Comparison of ENCODE assay signal across 10 mouse cellular contexts in genomic region chr6:52231885-52232567, GRCm38 (mm10). TPM values are rescaled to one million over a fixed set of nuclear protein-coding genes. Genes with fewer than 3 reads are reported as not detected.
DNase-seq lines count a peak whose midpoint lies in the region; ATAC-seq lines count a peak whose summit lies in the region.
"Had no signal": no experiment of that assay in that cellular context is flagged by ENCODE, and none has a peak within 500 bp of the region (broad histone marks: within the 10 kb centered on the region; RNA-seq: fewer than 3 reads in every experiment).

No protein-coding gene starts in this region.

- no peak overlapping the region for H3K4me2 ChIP-seq in forebrain, embryonic 11.5 days (ENCODE audit: low read depth, low read length, severe bottlenecking)
- no peak overlapping the region for H3K4me2 ChIP-seq in forebrain, embryonic 15.5 days (replicated peaks)
- H3K4me2 ChIP-seq in kidney, embryonic 15.5 days = peak overlapping the region; percentile 74
- peak overlapping the region; percentile 97 for H3K4me2 ChIP-seq in neural tube, embryonic 13.5 days
- H3K4me2 ChIP-seq: embryonic facial prominence, embryonic 15.5 days had no signal

- 1% methylated on average over 18 of the region's 18 CpGs for WGBS in forebrain, embryonic 11.5 days
- WGBS in forebrain, embryonic 15.5 days = 1% methylated on average over 18 of the region's 18 CpGs
- WGBS in kidney, embryonic 15.5 days = under 1% methylated on average over 18 of the region's 18 CpGs
- 1% methylated on average over 18 of the region's 18 CpGs for WGBS in neural tube, embryonic 13.5 days

- peaks cover 96% of the 10 kb centered on the region for H3K27me3 ChIP-seq in forebrain, embryonic 11.5 days (ENCODE audit: control insufficient read depth, insufficient read depth, low read length)
- peaks cover 96% of the 10 kb centered on the region for H3K27me3 ChIP-seq in forebrain, embryonic 15.5 days
- H3K27me3 ChIP-seq in kidney, embryonic 15.5 days = peaks cover 7% of the 10 kb centered on the region; the same call in 1 of the 2 replicates
- peaks cover 30% of the 10 kb centered on the region for H3K27me3 ChIP-seq in neural tube, embryonic 13.5 days

- H3K9ac ChIP-seq in forebrain, embryonic 11.5 days (ENCODE audit: low read length) = no peak overlapping the region
- H3K9ac ChIP-seq in forebrain, embryonic 15.5 days (replicated peaks) = no peak overlapping the region
- peak overlapping the region; percentile 96 for H3K9ac ChIP-seq in kidney, embryonic 15.5 days
- H3K9ac ChIP-seq in neural tube, embryonic 13.5 days = peak overlapping the region; percentile 97
- H3K9ac ChIP-seq: embryonic facial prominence, embryonic 15.5 days had no signal

- ATAC-seq in forebrain, embryonic 11.5 days (replicated peaks; ENCODE audit: low FRiP score) = no peak
- ATAC-seq in forebrain, embryonic 15.5 days (replicated peaks) = no peak
- ATAC-seq in kidney, embryonic 15.5 days (replicated peaks; ENCODE audit: low FRiP score) = peak; percentile 37
- ATAC-seq in neural tube, embryonic 13.5 days (ENCODE audit: low read depth) = no peak

- no peak overlapping the region for H3K27ac ChIP-seq in forebrain, embryonic 11.5 days (ENCODE audit: low read depth, low read length)
- no peak overlapping the region for H3K27ac ChIP-seq in forebrain, embryonic 15.5 days (replicated peaks)
- peak overlapping the region; percentile 97 for H3K27ac ChIP-seq in kidney, embryonic 15.5 days
- peak overlapping the region; percentile 96 for H3K27ac ChIP-seq in neural tube, embryonic 13.5 days (replicated peaks)
- H3K27ac ChIP-seq: embryonic facial prominence, embryonic 15.5 days had no signal

- H3K4me1 ChIP-seq in forebrain, embryonic 11.5 days (replicated peaks; ENCODE audit: control insufficient read depth, insufficient read depth, low read length) = 0 out of 2 replicates have a peak, but pooled peaks cover 3% of the 10 kb centered on the region
- no peaks in the 10 kb centered on the region for H3K4me1 ChIP-seq in forebrain, embryonic 15.5 days
- peaks cover 42% of the 10 kb centered on the region for H3K4me1 ChIP-seq in kidney, embryonic 15.5 days
- H3K4me1 ChIP-seq in neural tube, embryonic 13.5 days (replicated peaks) = peaks cover 35% of the 10 kb centered on the region

- peak; percentile 65 for DNase-seq in forebrain, embryonic 11.5 days (ENCODE audit: low spot score)
- peak; percentile 17 for DNase-seq in retina, postnatal 1 day
- DNase-seq in retina, embryonic 14.5 days (ENCODE audit: low spot score) = no peak
- no peak for DNase-seq in lung, postnatal 36 days
- no peak for DNase-seq in right cerebral cortex, postnatal 36 days (ENCODE audit: low spot score in 2 of 2)
- DNase-seq: cerebellum, postnatal 10 days had no signal

- no peaks in the 10 kb centered on the region for H3K36me3 ChIP-seq in forebrain, embryonic 11.5 days (ENCODE audit: control insufficient read depth, insufficient read depth, low read length)
- H3K36me3 ChIP-seq in forebrain, embryonic 15.5 days = no peaks in the 10 kb centered on the region
- no peaks in the 10 kb centered on the region for H3K36me3 ChIP-seq in kidney, embryonic 15.5 days
- H3K36me3 ChIP-seq in neural tube, embryonic 13.5 days = no peaks in the 10 kb centered on the region
- H3K36me3 ChIP-seq: embryonic facial prominence, embryonic 15.5 days had no signal

- H3K9me3 ChIP-seq in forebrain, embryonic 11.5 days (ENCODE audit: control insufficient read depth, low read length) = no peaks in the 10 kb centered on the region
- no peaks in the 10 kb centered on the region for H3K9me3 ChIP-seq in forebrain, embryonic 15.5 days
- H3K9me3 ChIP-seq in kidney, embryonic 15.5 days (replicated peaks) = no peaks in the 10 kb centered on the region
- no peaks in the 10 kb centered on the region for H3K9me3 ChIP-seq in neural tube, embryonic 13.5 days
- H3K9me3 ChIP-seq: embryonic facial prominence, embryonic 15.5 days had no signal

- no peak overlapping the region for H3K4me3 ChIP-seq in forebrain, embryonic 11.5 days (ENCODE audit: low read depth, low read length)
- H3K4me3 ChIP-seq in forebrain, embryonic 15.5 days = no peak overlapping the region
- H3K4me3 ChIP-seq in kidney, embryonic 15.5 days (replicated peaks) = peak overlapping the region; percentile 76
- peak overlapping the region; percentile 59 for H3K4me3 ChIP-seq in neural tube, embryonic 13.5 days
- H3K4me3 ChIP-seq: embryonic facial prominence, embryonic 15.5 days had no signal

RNA-seq across cellular contexts. Expression of gene Hoxa9, which starts 1.1 kb away (rescaled TPM):
- not detected in 2 replicates for polyA plus RNA-seq in forebrain, embryonic 11.5 days (2014; fragmentation: Nextera tagmentation; extraction: Ambion mirVana)
- not detected in 2 replicates for polyA plus RNA-seq in forebrain, embryonic 15.5 days (2015; fragmentation: Nextera tagmentation; extraction: Ambion mirVana)
- polyA plus RNA-seq in kidney, embryonic 15.5 days (2015; fragmentation: Nextera tagmentation; extraction: Ambion mirVana) = 53.4 and 65.1 TPM in 2 replicates
- 125 and 130 TPM in 2 replicates for polyA plus RNA-seq in neural tube, embryonic 13.5 days (2015; fragmentation: Nextera tagmentation; extraction: Ambion mirVana)

RNA-seq across cellular contexts. Expression of gene Hoxa10, which starts 8.6 kb away (rescaled TPM):
- polyA plus RNA-seq in forebrain, embryonic 11.5 days (2014; fragmentation: Nextera tagmentation; extraction: Ambion mirVana) = not detected in 2 replicates
- not detected in 2 replicates for polyA plus RNA-seq in forebrain, embryonic 15.5 days (2015; fragmentation: Nextera tagmentation; extraction: Ambion mirVana)
- polyA plus RNA-seq in kidney, embryonic 15.5 days (2015; fragmentation: Nextera tagmentation; extraction: Ambion mirVana) = 157 and 172 TPM in 2 replicates
- 77.8 and 86.6 TPM in 2 replicates for polyA plus RNA-seq in neural tube, embryonic 13.5 days (2015; fragmentation: Nextera tagmentation; extraction: Ambion mirVana)
- polyA plus RNA-seq: embryonic facial prominence, embryonic 15.5 days had no signal

RNA-seq across cellular contexts. Expression of gene Hoxa7, which starts 10.4 kb away (rescaled TPM):
- polyA plus RNA-seq in forebrain, embryonic 11.5 days (2014; fragmentation: Nextera tagmentation; extraction: Ambion mirVana) = not detected in 2 replicates
- polyA plus RNA-seq in forebrain, embryonic 15.5 days (2015; fragmentation: Nextera tagmentation; extraction: Ambion mirVana) = not detected in 2 replicates
- 26.7 and 27.2 TPM in 2 replicates for polyA plus RNA-seq in kidney, embryonic 15.5 days (2015; fragmentation: Nextera tagmentation; extraction: Ambion mirVana)
- 117 and 125 TPM in 2 replicates for polyA plus RNA-seq in neural tube, embryonic 13.5 days (2015; fragmentation: Nextera tagmentation; extraction: Ambion mirVana)
- polyA plus RNA-seq: embryonic facial prominence, embryonic 15.5 days had no signal

RNA-seq across cellular contexts. Expression of gene Hoxa11, which starts 13.6 kb away (rescaled TPM):
- polyA plus RNA-seq in forebrain, embryonic 11.5 days (2014; fragmentation: Nextera tagmentation; extraction: Ambion mirVana) = not detected in 2 replicates
- polyA plus RNA-seq in forebrain, embryonic 15.5 days (2015; fragmentation: Nextera tagmentation; extraction: Ambion mirVana) = not detected in 2 replicates
- polyA plus RNA-seq in kidney, embryonic 15.5 days (2015; fragmentation: Nextera tagmentation; extraction: Ambion mirVana) = 34.3 and 34.8 TPM in 2 replicates
- 4.7 and 5.7 TPM in 2 replicates for polyA plus RNA-seq in neural tube, embryonic 13.5 days (2015; fragmentation: Nextera tagmentation; extraction: Ambion mirVana)
- polyA plus RNA-seq: embryonic facial prominence, embryonic 15.5 days had no signal

RNA-seq across cellular contexts. Expression of gene Gm28308, which starts 18.9 kb away (rescaled TPM):
- not detected in 2 replicates for polyA plus RNA-seq in forebrain, embryonic 11.5 days (2014; fragmentation: Nextera tagmentation; extraction: Ambion mirVana)
- polyA plus RNA-seq in forebrain, embryonic 15.5 days (2015; fragmentation: Nextera tagmentation; extraction: Ambion mirVana) = not detected in 2 replicates
- polyA plus RNA-seq in kidney, embryonic 15.5 days (2015; fragmentation: Nextera tagmentation; extraction: Ambion mirVana) = 0.92 TPM in 1 of 2 replicates, not detected in the other
- not detected in 2 replicates for polyA plus RNA-seq in neural tube, embryonic 13.5 days (2015; fragmentation: Nextera tagmentation; extraction: Ambion mirVana)
- polyA plus RNA-seq: embryonic facial prominence, embryonic 15.5 days had no signal

Comparison
In these comparisons a context has a peak if more than half of its experiments do, and no peak if none do; other contexts are left out.
1. DNase-seq: peak in forebrain, embryonic 11.5 days (single experiment) and retina, postnatal 1 day (single experiment); none in retina, embryonic 14.5 days (single experiment), lung, postnatal 36 days (single experiment) and right cerebral cortex, postnatal 36 days (0 of 2).
2. H3K27ac ChIP-seq: peak in kidney, embryonic 15.5 days (single experiment) and neural tube, embryonic 13.5 days (single experiment); none in forebrain, embryonic 11.5 days (single experiment) and forebrain, embryonic 15.5 days (single experiment).
3. H3K4me2 ChIP-seq: peak in kidney, embryonic 15.5 days (single experiment) and neural tube, embryonic 13.5 days (single experiment); none in forebrain, embryonic 11.5 days (single experiment) and forebrain, embryonic 15.5 days (single experiment).
4. H3K4me3 ChIP-seq: peak in kidney, embryonic 15.5 days (single experiment) and neural tube, embryonic 13.5 days (single experiment); none in forebrain, embryonic 11.5 days (single experiment) and forebrain, embryonic 15.5 days (single experiment).
5. H3K9ac ChIP-seq: peak in kidney, embryonic 15.5 days (single experiment) and neural tube, embryonic 13.5 days (single experiment); none in forebrain, embryonic 11.5 days (single experiment) and forebrain, embryonic 15.5 days (single experiment).
6. RNA of gene Hoxa9, which starts 1.1 kb away (polyA plus RNA-seq): 125 to 130 TPM in neural tube, embryonic 13.5 days and 53.4 to 65.1 TPM in kidney, embryonic 15.5 days; not detected in forebrain, embryonic 15.5 days and not detected in forebrain, embryonic 11.5 days; every median in the first group is over 10 times any median in the second.
7. RNA of gene Hoxa10, which starts 8.6 kb away (polyA plus RNA-seq): 157 to 172 TPM in kidney, embryonic 15.5 days and 77.8 to 86.6 TPM in neural tube, embryonic 13.5 days; not detected in forebrain, embryonic 15.5 days and not detected in forebrain, embryonic 11.5 days; every median in the first group is over 10 times any median in the second.
8. RNA of gene Hoxa7, which starts 10.4 kb away (polyA plus RNA-seq): 117 to 125 TPM in neural tube, embryonic 13.5 days and 26.7 to 27.2 TPM in kidney, embryonic 15.5 days; not detected in forebrain, embryonic 11.5 days and not detected in forebrain, embryonic 15.5 days; every median in the first group is over 10 times any median in the second.